Mouse (Mus musculus): ENCODE results near the gene Tomm20l.

DNA sequence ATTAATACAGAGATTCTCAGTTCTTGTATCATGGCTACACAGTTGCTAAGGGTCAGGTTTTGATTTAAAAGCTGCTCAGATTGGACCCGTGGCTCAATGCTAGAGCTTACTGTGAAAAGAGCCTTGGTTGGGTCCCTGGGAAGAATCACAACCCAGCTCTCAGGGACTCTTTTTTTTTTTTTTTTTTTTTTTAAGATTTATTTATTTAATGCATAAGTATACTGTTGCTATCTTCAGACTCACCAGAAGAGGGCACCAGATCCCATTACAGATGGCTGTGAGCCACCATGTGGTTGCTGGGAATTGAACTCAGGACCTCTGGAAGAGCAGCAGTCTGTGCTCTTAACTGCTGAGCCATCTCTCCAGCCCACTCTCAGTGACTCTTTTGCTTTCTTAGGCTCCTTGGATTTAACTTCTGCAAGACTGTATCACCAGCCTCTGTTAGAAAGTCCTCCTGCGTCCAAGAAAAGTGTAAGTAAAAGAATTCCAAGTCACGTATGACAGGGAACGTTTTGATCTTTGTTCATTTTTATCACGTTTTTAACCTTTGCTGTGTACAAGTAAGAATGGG is 28.1 kb downstream of the Tomm20l start:
- TF ChIP-seq CTCF (conservative IDR thresholded peaks at IDR 0.05; ENCODE audit: insufficient read depth, insufficient read length, low read depth, low read length) (0 out of 2 replicates have a peak, but pooled peaks have one; percentile 13), POLR2A (IDR thresholded peaks at IDR 0.05; ENCODE audit: low read depth, low read length) (no peak)
